Mouse (Mus musculus) heart, postnatal 0 days (tissue): ENCODE measurements around the gene Fgf23. TPM values are rescaled to one million over a fixed set of nuclear protein-coding genes. Genes with fewer than 3 reads are reported as not detected.
A peak's percentile ranks its signal among the peaks of the same experiment; 100 is the strongest.

Source experiments
- ATAC-seq: fragments of 200-750 bp; cut with Nextera tagmentation; 2 replicates; pipeline ENCODE4 v1.8.0; 2017; ENCODE audit warnings: low read depth, moderate number of reproducible peaks, moderate library complexity; ENCODE audit not compliant: insufficient read depth
- DNase-seq: peaks from one replicate; pipeline ENCODE4 v3.0.0-alpha.2; 2016; ENCODE audit warnings: low spot score
- H3K27ac ChIP-seq: fragments of 300-500 bp; sonication (generic); 2 replicates; pipeline ENCODE4 v1.5.1; 2014; ENCODE audit warnings: low read depth, mild to moderate bottlenecking
- H3K27me3 ChIP-seq: fragments of 300-500 bp; sonication (generic); 2 replicates; pipeline ENCODE4 v1.6.1; 2014; ENCODE audit warnings: low read length, mixed read lengths; ENCODE audit not compliant: control insufficient read depth, insufficient read depth
- H3K36me3 ChIP-seq: fragments of 300-500 bp; sonication (generic); replicated peaks from 2 replicates; pipeline ENCODE4 v1.6.1; 2014; ENCODE audit warnings: low read length, mixed read lengths; ENCODE audit not compliant: control insufficient read depth, insufficient read depth
- H3K4me1 ChIP-seq: fragments of 300-500 bp; sonication (generic); 2 replicates; pipeline ENCODE4 v1.6.1; 2014; ENCODE audit warnings: antibody characterized with exemption; ENCODE audit not compliant: control insufficient read depth, insufficient read depth
- H3K4me2 ChIP-seq: fragments of 300-500 bp; sonication (generic); 2 replicates; pipeline ENCODE4 v1.6.1; 2014; ENCODE audit warnings: low read depth, mild to moderate bottlenecking, low read length, moderate library complexity
- H3K4me3 ChIP-seq: fragments of 300-500 bp; sonication (generic); 2 replicates; pipeline ENCODE4 v1.5.1; 2014; ENCODE audit warnings: low read depth, low read length
- H3K9ac ChIP-seq: fragments of 300-500 bp; sonication (generic); replicated peaks from 2 replicates; pipeline ENCODE4 v1.6.1; 2014; ENCODE audit warnings: low read depth, low read length, mixed read lengths
- H3K9me3 ChIP-seq: fragments of 300-500 bp; sonication (generic); replicated peaks from 2 replicates; pipeline ENCODE4 v1.6.1; 2016; ENCODE audit warnings: low read length; ENCODE audit not compliant: control insufficient read depth
- CTCF ChIP-seq: IDR thresholded peaks from 2 replicates; pipeline ENCODE4 v1.5.1; 2016; ENCODE audit warnings: antibody characterized with exemption, control low read depth, low read depth
- EP300 ChIP-seq: IDR thresholded peaks from 2 replicates; pipeline ENCODE4 v1.6.1; 2016; ENCODE audit warnings: antibody characterized with exemption, low read depth
- WGBS: fragments of 180-500 bp; shearing (Covaris S2); extraction: QIAGEN DNeasy Blood & Tissue Kit; methylation state at CpG from one replicate; pipeline ENCODE4 v1.1.7; 2014; 5-methylcytosine and 5-hydroxymethylcytosine counted together
- polyA plus RNA-seq: library from polyadenylated mRNA; unstranded; fragments of >200 nt; fragmentation: Nextera tagmentation; extraction: Ambion mirVana; gene quantifications from 2 replicates; pipeline ENCODE4 v1.2.1, GENCODE M21; 2015
- total RNA-seq: library from RNA; depleted of rRNA; stranded (reverse); fragments of >200 nt; gene quantifications from 2 replicates; pipeline ENCODE4 v1.2.3, GENCODE M21; 2014; ENCODE audit warnings: low replicate concordance

The Fgf23 gene
- total and polyA plus RNA-seq, 2 experiments from 2014 or later: 0.05 TPM; not detected in 1

- DNase-seq: peak; percentile 12
- ATAC-seq: no peak
- WGBS: 50% methylated on average over 5 of the region's 5 CpGs
- no peak for TF ChIP-seq CTCF
- TF ChIP-seq EP300: 0 out of 2 replicates have a peak, but pooled peaks have one; percentile 34
- Histone ChIP-seq H3K36me3 (peaks cover 9% of the 10 kb centered on the region; the same call in 1 of the 2 replicates), H3K9me3 (no peaks in the 10 kb centered on the region), H3K27me3 (no peaks in the 10 kb centered on the region), H3K4me1 (peaks cover 20% of the 10 kb centered on the region), H3K4me2 (peak overlapping the region; percentile 21; the same call in 1 of the 2 replicates), H3K27ac (peak overlapping the region; percentile 68), H3K4me3 (no peak overlapping the region), H3K9ac (no peak overlapping the region)
Observed at GRCm38 (mm10) chr6:127106189-127106588, 33.5 kb downstream of the Fgf23 start.

DNA sequence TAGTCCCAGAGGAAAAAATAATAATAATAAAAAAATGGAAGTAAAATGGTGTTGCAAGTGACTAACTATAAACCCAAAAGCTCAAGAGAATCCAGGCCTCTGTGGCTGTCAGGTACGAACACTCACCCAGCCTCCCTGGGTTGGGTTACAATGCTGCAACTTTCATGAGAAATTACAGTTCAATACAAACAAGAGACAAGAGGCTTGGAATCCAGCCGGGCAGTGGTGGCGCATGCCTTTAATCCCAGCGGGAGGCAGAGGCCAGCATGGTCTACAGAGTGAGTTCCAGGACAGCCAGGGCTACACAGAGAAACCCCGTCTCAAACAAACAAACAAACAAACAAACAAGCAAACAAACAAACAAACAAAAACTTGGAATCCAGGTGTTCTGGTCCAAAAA is 34.0 kb downstream of the Fgf23 start:
- Histone ChIP-seq H3K4me3 (no peak overlapping the region), H3K9me3 (no peaks in the 10 kb centered on the region), H3K27ac (peak overlapping the region; percentile 68), H3K4me1 (peaks cover 20% of the 10 kb centered on the region), H3K4me2 (no peak overlapping the region), H3K27me3 (no peaks in the 10 kb centered on the region), H3K9ac (no peak overlapping the region), H3K36me3 (peaks cover 9% of the 10 kb centered on the region; the same call in 1 of the 2 replicates)
- ATAC-seq (no peak), DNase-seq (no peak)
- TF ChIP-seq EP300 (no peak), CTCF (no peak)
- 67% methylated on average over 5 of the region's 5 CpGs for WGBS

DNA sequence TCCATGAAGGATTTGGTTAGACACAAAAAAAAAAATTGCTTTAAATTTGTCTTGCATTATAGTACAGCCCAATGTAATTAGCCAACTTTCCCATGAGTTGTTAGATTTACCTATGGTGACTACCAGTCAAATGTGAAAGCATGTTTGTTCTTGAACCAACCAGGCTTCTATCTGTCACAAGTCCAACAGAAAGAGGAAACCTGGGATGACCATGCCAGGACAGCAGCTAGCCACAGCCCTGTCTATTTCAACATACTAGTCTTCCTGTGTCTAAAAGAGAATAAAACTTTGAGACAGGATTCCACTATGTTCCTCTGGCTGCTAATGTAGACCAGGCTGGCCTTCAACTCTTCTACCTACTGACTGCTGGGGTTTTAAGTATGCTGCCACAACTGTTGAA is 34.7 kb downstream of the Fgf23 start:
- no peaks in the 10 kb centered on the region for H3K9me3 ChIP-seq
- TF ChIP-seq EP300: no peak
- TF ChIP-seq CTCF: no peak
- DNase-seq (no peak), ATAC-seq (no peak)
- H3K4me3 ChIP-seq: no peak overlapping the region
- no peak overlapping the region for H3K4me2 ChIP-seq
- peaks cover 4% of the 10 kb centered on the region; the same call in 1 of the 2 replicates for H3K36me3 ChIP-seq
- H3K9ac ChIP-seq: no peak overlapping the region
- H3K4me1 ChIP-seq: peaks cover 20% of the 10 kb centered on the region
- no peaks in the 10 kb centered on the region for H3K27me3 ChIP-seq
- no peak overlapping the region for H3K27ac ChIP-seq

GRCm38 (mm10) chr6:127108368-127109060 is 35.8 kb downstream of the Fgf23 start:
- no peak for DNase-seq
- Histone ChIP-seq H3K9ac (peak overlapping the region; percentile 37), H3K36me3 (peaks cover 2% of the 10 kb centered on the region; the same call in 1 of the 2 replicates), H3K4me1 (peaks cover 20% of the 10 kb centered on the region), H3K27me3 (no peaks in the 10 kb centered on the region), H3K9me3 (no peaks in the 10 kb centered on the region), H3K4me2 (peak overlapping the region; percentile 87), H3K27ac (peak overlapping the region; percentile 76; the same call in 1 of the 2 replicates), H3K4me3 (peak overlapping the region; percentile 66)
- no peak for TF ChIP-seq CTCF
- TF ChIP-seq EP300: no peak
- no peak for ATAC-seq
- 8% methylated on average over 20 of the region's 20 CpGs for WGBS

- DNase-seq (peak; percentile 93), ATAC-seq (peak; percentile 99)
- TF ChIP-seq CTCF (no peak), EP300 (no peak)
- Histone ChIP-seq H3K9me3 (no peaks in the 10 kb centered on the region), H3K4me3 (peak within 1 kb of the TSS; percentile 66), H3K27ac (peak within 1 kb of the TSS; percentile 76), H3K36me3 (no peaks in the 10 kb centered on the region), H3K9ac (peak within 1 kb of the TSS; percentile 37), H3K27me3 (no peaks in the 10 kb centered on the region), H3K4me2 (peak within 1 kb of the TSS; percentile 87), H3K4me1 (peaks cover 20% of the 10 kb centered on the region)
- under 1% methylated on average over 37 of the region's 37 CpGs for WGBS
Observed at GRCm38 (mm10) chr6:127109402-127109930, 36.8 kb downstream of the Fgf23 start, which contains the start of gene Tigar. TSS of gene Tigar (minus strand) at chr6:127109557.
